Mouse (Mus musculus): ENCODE results near the gene Psat1.

The Psat1 gene

GRCm38 (mm10) chr19:15924181-15924865, 22.8 kb downstream of the Psat1 start:
- peak; percentile 46 to 52 for DNase-seq (ENCODE audit: low spot score in 2 of 2)

- peak; percentile 17 to 37 for DNase-seq (ENCODE audit: low spot score in 2 of 2)
Measured at GRCm38 (mm10) chr19:15923426-15923825, 23.7 kb downstream of the Psat1 start.

GRCm38 (mm10) chr19:15919336-15919735, 27.8 kb downstream of the Psat1 start:
- no peak for DNase-seq (ENCODE audit: low spot score in 2 of 2)

- DNase-seq (ENCODE audit: low spot score in 2 of 2) = no peak
Measured at GRCm38 (mm10) chr19:15918111-15918510, 29.0 kb downstream of the Psat1 start.

GRCm38 (mm10) chr19:15913249-15913997, 33.7 kb downstream of the Psat1 start:
- DNase-seq (ENCODE audit: low spot score in 2 of 2) = no peak

- no peak for DNase-seq (ENCODE audit: low spot score in 2 of 2)
Measured at GRCm38 (mm10) chr19:15911441-15911840, 35.7 kb downstream of the Psat1 start.

GRCm38 (mm10) chr19:15910987-15911386, 36.1 kb downstream of the Psat1 start:
- peak; percentile 37 to 55 for DNase-seq (ENCODE audit: low spot score in 2 of 2)

GRCm38 (mm10) chr19:15910488-15910887, 36.6 kb downstream of the Psat1 start:
- peak in 1 of 2 experiments; percentile 5 for DNase-seq (ENCODE audit: low spot score in 2 of 2)

GRCm38 (mm10) chr19:15908016-15908415, 39.1 kb downstream of the Psat1 start:
- no peak for DNase-seq (ENCODE audit: low spot score in 2 of 2)

GRCm38 (mm10) chr19:15904734-15905133, 42.4 kb downstream of the Psat1 start:
- peak in 1 of 2 experiments; percentile 19 for DNase-seq (ENCODE audit: low spot score in 2 of 2)

- DNase-seq (ENCODE audit: low spot score in 2 of 2) = no peak
Measured at GRCm38 (mm10) chr19:15903508-15904480, 43.3 kb downstream of the Psat1 start.

GRCm38 (mm10) chr19:15895681-15896080, 51.5 kb downstream of the Psat1 start:
- no peak for DNase-seq (ENCODE audit: low spot score in 2 of 2)

GRCm38 (mm10) chr19:15892146-15892545, 55.0 kb downstream of the Psat1 start:
- no peak for DNase-seq (ENCODE audit: low spot score in 2 of 2)

- DNase-seq (ENCODE audit: low spot score in 2 of 2) = no peak
Measured at GRCm38 (mm10) chr19:15888466-15888865, 58.7 kb downstream of the Psat1 start.

GRCm38 (mm10) chr19:15882705-15883426, 64.3 kb downstream of the Psat1 start:
- DNase-seq (ENCODE audit: low spot score in 2 of 2) = no peak

- DNase-seq (ENCODE audit: low spot score in 2 of 2) = no peak
Measured at GRCm38 (mm10) chr19:15880731-15881130, 66.4 kb downstream of the Psat1 start.

- DNase-seq (ENCODE audit: low spot score in 2 of 2) = no peak
Measured at GRCm38 (mm10) chr19:15879271-15879670, 67.9 kb downstream of the Psat1 start.

- DNase-seq (ENCODE audit: low spot score in 2 of 2) = no peak
Measured at GRCm38 (mm10) chr19:15868865-15869698, 78.1 kb downstream of the Psat1 start.

- no peak for DNase-seq (ENCODE audit: low spot score in 2 of 2)
Measured at GRCm38 (mm10) chr19:15866851-15867250, 80.3 kb downstream of the Psat1 start.

GRCm38 (mm10) chr19:15866126-15866525, 81.0 kb downstream of the Psat1 start:
- DNase-seq (ENCODE audit: low spot score in 2 of 2) = no peak
